Mouse (Mus musculus) cerebellum, adult 2 months (tissue): ENCODE results near the gene Aim2.

ENCODE experiments used
- CTCF ChIP-seq: fragments of 200-500 bp; IDR thresholded peaks from 2 replicates; pipeline ENCODE4 v1.5.1; 2011; ENCODE audit warnings: low read depth, mild to moderate bottlenecking, control low read depth, low read length, moderate library complexity, borderline replicate concordance; ENCODE audit not compliant: insufficient read depth
- POLR2A ChIP-seq: fragments of 200-500 bp; IDR thresholded peaks from 2 replicates; pipeline ENCODE4 v1.6.1; 2011; ENCODE audit warnings: low read length, control low read depth, borderline replicate concordance; ENCODE audit not compliant: insufficient read depth

- TF ChIP-seq CTCF (no peak), POLR2A (no peak)
Measured at GRCm38 (mm10) chr1:173447067-173447466, 96.4 kb downstream of the Aim2 start.
